Mouse (Mus musculus) C2C12 (cell line): ENCODE measurements around the gene Il2ra. TPM values are rescaled to one million over a fixed set of nuclear protein-coding genes. Genes with fewer than 3 reads are reported as not detected.
"Not testable (repeated sequence)": the region's sequence is repeated elsewhere in the genome, so short reads cannot be mapped to it uniquely, and the experiment has no call there.

Experiments
- H3K27me3 ChIP-seq: one replicate; pipeline ENCODE4 v1.6.1; 2011; ENCODE audit not compliant: control insufficient read depth, insufficient read depth, insufficient read length
- H3K36me3 ChIP-seq: one replicate; pipeline ENCODE4 v1.6.1; 2011; ENCODE audit not compliant: control insufficient read depth, insufficient read depth
- H3K4me3 ChIP-seq: one replicate; pipeline ENCODE4 v1.5.1; 2011; ENCODE audit warnings: mild to moderate bottlenecking, control low read depth; ENCODE audit not compliant: poor library complexity, insufficient read depth, severe bottlenecking
- H3K79me2 ChIP-seq: one replicate; pipeline ENCODE4 v1.6.1; 2011; ENCODE audit not compliant: control insufficient read depth, insufficient read depth
- H3K79me3 ChIP-seq: one replicate; pipeline ENCODE4 v1.6.1; 2011; ENCODE audit warnings: low read depth, control low read depth
- H3ac ChIP-seq: one replicate; pipeline ENCODE3; 2011; ENCODE audit warnings: low read depth; ENCODE audit not compliant: control insufficient read depth, insufficient read length
- CEBPB ChIP-seq: IDR thresholded peaks from one replicate; pipeline ENCODE4 v1.6.1; 2011; ENCODE audit warnings: low read depth, mild to moderate bottlenecking, control low read depth, moderate library complexity
- CTCF ChIP-seq: IDR thresholded peaks from one replicate; pipeline ENCODE4 v1.5.1; 2011; ENCODE audit not compliant: control insufficient read depth, insufficient read depth, insufficient read length
- FOSL1 ChIP-seq: IDR thresholded peaks from one replicate; pipeline ENCODE4 v1.8.0; 2011; ENCODE audit warnings: mild to moderate bottlenecking, low read length; ENCODE audit not compliant: poor library complexity, insufficient read depth, severe bottlenecking
- MAX ChIP-seq: IDR thresholded peaks from one replicate; pipeline ENCODE4 v1.6.1; 2011; ENCODE audit warnings: mild to moderate bottlenecking, control low read depth
- MYOD1 ChIP-seq: IDR thresholded peaks from one replicate; pipeline ENCODE4 v1.6.1; 2011; ENCODE audit warnings: low read depth; ENCODE audit not compliant: control insufficient read depth, insufficient read length
- MYOG ChIP-seq: IDR thresholded peaks from one replicate; pipeline ENCODE4 v1.6.1; 2011; ENCODE audit not compliant: control insufficient read depth, insufficient read length; ENCODE audit errors: extremely low read depth
- USF1 ChIP-seq: IDR thresholded peaks from one replicate; pipeline ENCODE4 v1.6.1; 2011; ENCODE audit warnings: low read depth, mild to moderate bottlenecking, control low read depth, moderate library complexity
- polyA plus RNA-seq: library from polyadenylated mRNA; unstranded; fragments of >200 nt; fragmentation: generic; extraction: Trizol; gene quantifications from one replicate; pipeline ENCODE4 v1.2.1, GENCODE M21; 2012; ENCODE audit warnings: missing spikeins

Il2ra gene
- polyA plus RNA-seq, 1 experiment, result not detected

GRCm38 (mm10) chr2:11706746-11707065 is 64.1 kb downstream of the Il2ra start:
- Histone ChIP-seq H3K4me3 (peak overlapping the region; percentile 14), H3K79me3 (no peaks in the 10 kb centered on the region), H3ac (no peak overlapping the region), H3K36me3 (no peaks in the 10 kb centered on the region), H3K79me2 (no peaks in the 10 kb centered on the region), H3K27me3 (peaks cover 4% of the 10 kb centered on the region)
- TF ChIP-seq MYOG (no peak), MYOD1 (no peak)

DNA sequence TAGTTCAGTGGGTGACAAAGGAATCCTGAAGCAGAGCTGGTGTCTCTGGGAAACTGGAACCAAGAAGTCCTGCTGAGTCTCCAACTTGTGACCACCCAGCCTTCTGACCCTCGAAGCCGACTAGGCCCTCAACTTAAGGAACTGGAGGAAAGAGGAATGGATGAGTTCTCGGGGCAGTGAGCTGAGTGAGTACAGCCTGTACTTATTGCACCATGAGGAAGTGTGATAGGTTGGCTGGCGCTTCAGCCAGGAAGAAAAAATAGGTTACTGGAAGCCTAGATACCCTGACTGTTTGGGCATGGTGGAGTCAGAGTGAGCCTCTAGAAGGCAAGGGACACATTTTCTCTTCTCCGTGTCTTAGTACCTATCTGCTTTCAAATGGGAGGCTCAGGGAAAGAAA is 65.9 kb downstream of the Il2ra start:
- Histone ChIP-seq H3ac (no peak overlapping the region), H3K4me3 (no peak overlapping the region), H3K27me3 (peaks cover 4% of the 10 kb centered on the region), H3K79me3 (no peaks in the 10 kb centered on the region), H3K79me2 (no peaks in the 10 kb centered on the region), H3K36me3 (no peaks in the 10 kb centered on the region)
- TF ChIP-seq MAX, result no peak
- TF ChIP-seq CEBPB, result no peak
- TF ChIP-seq FOSL1, result no peak
- TF ChIP-seq CTCF, result no peak
- TF ChIP-seq MYOD1, result no peak
- TF ChIP-seq USF1, result no peak
- TF ChIP-seq MYOG, result no peak

GRCm38 (mm10) chr2:11710101-11710500 is 67.5 kb downstream of the Il2ra start:
- not testable (repeated sequence) for H3ac ChIP-seq, H3K36me3 ChIP-seq, H3K79me2 ChIP-seq, H3K4me3 ChIP-seq, H3K79me3 ChIP-seq, H3K27me3 ChIP-seq

DNA sequence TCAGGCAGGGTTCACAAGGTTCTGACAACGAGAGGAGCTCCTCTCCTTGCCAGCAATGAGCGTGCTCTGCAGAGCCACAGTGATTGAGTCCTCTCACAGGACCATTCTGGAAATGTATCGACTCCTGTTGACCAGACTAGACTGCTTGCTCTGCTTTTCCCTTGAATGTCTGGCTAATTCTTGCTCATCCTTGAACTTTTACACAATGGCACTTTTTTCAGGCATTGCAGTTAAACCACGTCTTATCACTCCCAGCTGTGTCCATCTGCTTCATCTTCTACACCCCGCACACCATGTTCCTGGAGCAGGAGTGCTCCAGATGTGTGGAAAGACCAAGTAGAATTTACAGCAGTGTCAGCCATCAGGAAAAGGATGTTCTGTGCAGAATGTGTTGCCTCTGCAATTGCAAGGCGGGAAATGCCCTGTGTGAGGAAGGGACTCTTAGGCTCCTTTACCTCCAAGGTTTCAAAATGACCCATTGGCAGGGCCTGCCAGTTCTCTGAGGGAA is 69.9 kb downstream of the Il2ra start:
- Histone ChIP-seq H3K79me2 (no peaks in the 10 kb centered on the region), H3K27me3 (no peaks in the 10 kb centered on the region), H3K36me3 (no peaks in the 10 kb centered on the region), H3K4me3 (no peak overlapping the region), H3K79me3 (no peaks in the 10 kb centered on the region), H3ac (no peak overlapping the region)
- TF ChIP-seq MAX (no peak), USF1 (no peak), MYOD1 (no peak), MYOG (no peak)

DNA sequence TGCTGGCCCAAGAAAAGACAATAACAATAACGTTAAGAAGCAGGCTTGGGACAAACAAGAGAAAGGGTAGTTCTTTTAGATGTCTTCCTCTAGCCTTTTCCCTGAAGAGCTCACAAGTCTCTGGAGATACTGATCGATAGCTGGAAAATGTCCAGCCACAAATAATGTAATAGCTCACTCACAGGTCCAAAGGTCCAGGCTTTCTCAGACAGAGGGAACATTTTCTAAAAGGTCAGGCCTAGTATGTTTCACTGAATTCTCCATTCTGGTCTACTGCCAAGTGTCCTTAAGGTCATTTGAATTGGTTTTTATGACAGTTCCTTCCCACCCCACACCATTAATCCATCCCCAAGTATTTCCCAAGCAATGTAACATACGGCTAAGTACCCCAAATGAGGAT is 70.4 kb downstream of the Il2ra start:
- Histone ChIP-seq H3K36me3 (no peaks in the 10 kb centered on the region), H3K27me3 (no peaks in the 10 kb centered on the region), H3K4me3 (no peak overlapping the region), H3K79me2 (no peaks in the 10 kb centered on the region), H3K79me3 (no peaks in the 10 kb centered on the region), H3ac (no peak overlapping the region)
- TF ChIP-seq CTCF, result no peak
- no peak for TF ChIP-seq MYOG
- no peak for TF ChIP-seq FOSL1
- TF ChIP-seq CEBPB, result no peak
- TF ChIP-seq MYOD1, result no peak
- TF ChIP-seq MAX, result no peak

GRCm38 (mm10) chr2:11714535-11714934 is 71.9 kb downstream of the Il2ra start:
- Histone ChIP-seq H3K36me3 (no peaks in the 10 kb centered on the region), H3K27me3 (no peaks in the 10 kb centered on the region), H3K4me3 (no peak overlapping the region), H3K79me3 (no peaks in the 10 kb centered on the region), H3ac (no peak overlapping the region), H3K79me2 (no peaks in the 10 kb centered on the region)
- TF ChIP-seq MAX, result no peak
- no peak for TF ChIP-seq MYOG
- TF ChIP-seq CEBPB, result no peak
- TF ChIP-seq MYOD1, result no peak
- no peak for TF ChIP-seq USF1
- TF ChIP-seq CTCF, result no peak
- no peak for TF ChIP-seq FOSL1
